Mouse (Mus musculus) cortical plate, adult 2 months (tissue): ENCODE results near the gene Mboat1.

ENCODE experiments used
- CTCF ChIP-seq: fragments of 200-500 bp; IDR thresholded peaks from 2 replicates; pipeline ENCODE4 v1.5.1; 2011; ENCODE audit warnings: mild to moderate bottlenecking, control low read depth, low read length; ENCODE audit not compliant: insufficient read depth; ENCODE audit errors: extremely low read depth
- POLR2A ChIP-seq: fragments of 200-500 bp; IDR thresholded peaks from 2 replicates; pipeline ENCODE4 v1.6.1; 2011; ENCODE audit warnings: mild to moderate bottlenecking, low read length, control low read depth; ENCODE audit not compliant: insufficient read depth; ENCODE audit errors: extremely low read depth

GRCm38 (mm10) chr13:30219597-30219996 lies 83.3 kb downstream of the Mboat1 start:
- TF ChIP-seq POLR2A (no peak), CTCF (no peak)
